Mouse (Mus musculus): ENCODE results near the gene Ntn3.
A peak's percentile ranks its signal among the peaks of the same experiment; 100 is the strongest.

Gene Ntn3

DNA sequence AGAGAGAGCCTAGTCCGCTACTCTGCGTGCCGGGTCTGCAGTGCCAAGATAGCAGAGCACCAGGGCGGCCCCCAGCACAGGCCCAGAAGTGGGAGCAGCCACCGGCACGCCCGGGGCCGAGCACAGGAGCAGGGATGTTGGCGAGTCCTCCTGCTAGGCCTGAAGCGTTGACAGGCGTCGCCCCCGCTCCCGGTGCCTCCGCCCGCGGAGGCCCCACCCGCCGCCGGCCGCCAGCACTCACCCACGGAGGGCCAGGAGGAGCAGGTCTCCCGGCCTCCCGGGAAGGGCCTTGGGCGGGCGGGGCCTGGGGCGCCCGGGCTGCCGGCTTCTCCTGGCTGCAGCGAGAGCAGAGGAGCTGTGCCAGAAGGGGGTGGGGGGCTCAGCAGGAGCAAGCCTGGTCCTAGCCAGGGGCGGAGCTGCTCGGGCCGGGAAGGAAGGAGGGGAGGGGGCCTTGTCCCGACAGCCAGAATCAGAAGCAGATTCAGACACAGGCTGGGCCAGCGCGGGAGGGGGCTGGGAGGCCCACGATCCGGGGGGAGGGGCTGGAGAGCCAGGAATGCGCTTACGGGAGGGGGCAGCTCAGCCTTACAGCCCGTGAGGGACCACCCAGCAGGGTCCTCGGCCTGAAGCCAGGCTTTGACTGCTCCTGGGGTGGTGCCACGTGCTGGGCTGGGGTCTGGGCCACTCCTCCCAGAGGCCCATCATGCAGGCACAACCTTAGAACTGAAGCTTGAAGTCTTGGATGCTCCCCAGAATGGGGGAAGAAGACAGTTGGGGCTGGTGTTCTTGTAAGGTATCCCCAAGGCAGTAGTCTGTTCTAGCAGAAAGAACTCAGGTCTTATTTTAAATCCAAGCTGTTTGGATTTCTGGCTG is at the start of gene Ntn3:
Gene Ntn3, minus strand, starts transcription at position 489 of the 873 bp plus-strand sequence.
- peak; percentile 56 for DNase-seq

DNA sequence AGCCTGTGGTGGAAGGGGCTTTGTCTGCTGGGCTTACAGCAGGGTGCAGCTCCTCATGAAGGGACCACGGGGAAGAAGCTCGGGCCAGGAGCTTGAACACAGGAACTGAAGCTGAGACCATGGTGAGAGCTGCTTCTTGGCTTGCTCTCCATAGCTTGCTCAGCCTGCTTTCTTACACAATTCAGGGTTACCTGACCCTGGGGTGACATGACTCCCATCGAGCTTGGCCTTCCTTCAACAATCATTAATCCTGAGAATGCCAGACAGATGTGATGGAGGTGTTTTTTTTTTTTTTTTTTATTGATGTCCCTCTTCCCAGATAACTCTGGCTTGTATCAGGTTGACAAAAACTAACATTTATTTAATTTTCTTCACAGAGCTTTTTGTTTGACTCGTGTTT is 49.6 kb upstream of the Ntn3 start:
- no peak for DNase-seq

DNA sequence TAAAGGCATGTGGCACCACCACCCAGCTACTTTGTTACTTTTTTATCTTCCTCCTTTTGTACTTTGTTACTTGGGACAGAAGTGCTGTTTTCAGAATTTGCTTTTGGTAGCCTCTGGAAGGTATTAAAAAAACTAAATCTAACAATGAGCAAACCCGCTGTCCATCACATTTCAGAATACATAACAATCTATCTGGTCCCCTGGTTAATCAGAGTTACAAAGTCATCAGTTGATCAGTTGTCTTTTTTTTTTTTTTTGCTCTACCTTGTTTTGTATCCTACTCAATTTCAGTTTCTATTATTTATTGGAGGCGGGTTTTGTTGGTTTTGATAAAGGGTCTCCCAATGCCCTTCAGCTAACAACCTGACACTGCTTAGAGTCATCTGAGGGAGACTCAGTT is 43.0 kb upstream of the Ntn3 start:
- no peak for DNase-seq

DNA sequence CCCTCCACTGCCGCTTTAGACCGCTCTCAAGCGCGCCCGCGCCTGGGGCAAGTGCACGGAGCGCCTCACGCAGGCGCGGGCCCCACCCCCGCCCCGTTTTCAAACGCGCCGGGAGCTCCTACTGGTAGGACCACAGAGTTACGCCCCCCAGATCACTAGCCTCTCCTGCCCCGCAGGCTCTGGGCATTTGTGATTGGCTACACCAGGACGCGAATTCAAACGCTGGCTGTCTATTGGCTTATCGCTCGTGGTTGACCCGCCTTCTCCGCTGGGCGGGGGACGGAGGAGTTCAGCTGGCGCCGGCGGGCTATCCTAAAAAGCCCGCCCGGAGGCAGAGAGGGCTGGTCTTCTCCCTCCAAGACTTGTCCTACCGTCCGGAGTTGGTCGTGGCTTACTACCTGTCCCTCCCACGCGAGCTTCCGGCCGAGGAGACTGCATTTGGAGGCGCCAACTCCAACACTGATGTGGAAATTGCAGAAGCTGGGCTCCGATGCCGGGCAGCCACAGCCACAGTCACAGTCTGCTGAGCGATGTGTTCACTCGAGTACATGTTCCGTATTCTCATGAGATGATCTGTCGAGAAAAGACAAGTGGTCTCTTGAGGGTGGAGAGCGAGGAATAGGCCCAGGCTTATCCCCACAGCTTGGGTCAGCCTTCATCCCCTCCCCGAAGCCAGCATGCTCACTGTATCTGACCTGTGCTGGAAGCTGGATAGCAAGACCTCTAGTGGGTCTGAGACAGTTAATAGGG is 42.2 kb upstream of the Ntn3 start, which contains the start of gene Ccnf:
Gene Ccnf, minus strand, starts transcription at position 165 of the 750 bp plus-strand sequence.
- DNase-seq, result peak; percentile 97

DNA sequence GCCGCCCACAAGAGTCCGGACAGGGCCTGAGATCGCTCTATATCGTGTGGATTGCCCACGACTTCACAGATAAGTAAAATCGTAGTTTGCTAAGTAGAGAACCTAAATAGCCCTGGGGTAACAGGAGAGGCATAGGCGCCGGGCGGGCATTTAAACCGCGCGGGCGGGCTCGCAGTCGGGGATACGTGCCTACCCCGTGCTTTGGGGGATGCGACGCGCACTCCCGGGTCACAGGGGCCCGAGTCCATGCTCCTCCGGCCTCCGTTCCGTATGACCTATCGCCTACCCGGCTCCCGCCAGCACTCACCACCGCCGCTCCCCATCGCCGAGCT is 41.6 kb upstream of the Ntn3 start:
- no peak for DNase-seq

DNA sequence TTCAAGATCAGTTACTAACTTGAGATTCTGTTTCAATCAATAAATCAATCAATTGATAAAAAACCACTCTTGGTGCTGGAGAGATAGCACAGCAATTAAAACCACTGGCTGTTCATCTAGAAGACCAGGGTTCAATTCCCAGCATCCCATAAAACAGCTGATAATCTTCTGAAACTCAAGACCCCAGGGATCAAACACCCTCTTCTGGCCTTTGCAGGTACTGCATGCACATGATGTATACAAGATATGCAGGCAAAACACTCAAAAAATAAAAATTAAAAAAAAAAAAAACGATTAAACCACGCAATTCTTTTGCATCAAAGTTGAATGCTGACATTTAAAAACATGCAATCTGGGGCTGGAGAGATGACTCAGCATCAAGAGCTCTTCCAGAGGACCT is 39.3 kb upstream of the Ntn3 start:
- no peak for DNase-seq

DNA sequence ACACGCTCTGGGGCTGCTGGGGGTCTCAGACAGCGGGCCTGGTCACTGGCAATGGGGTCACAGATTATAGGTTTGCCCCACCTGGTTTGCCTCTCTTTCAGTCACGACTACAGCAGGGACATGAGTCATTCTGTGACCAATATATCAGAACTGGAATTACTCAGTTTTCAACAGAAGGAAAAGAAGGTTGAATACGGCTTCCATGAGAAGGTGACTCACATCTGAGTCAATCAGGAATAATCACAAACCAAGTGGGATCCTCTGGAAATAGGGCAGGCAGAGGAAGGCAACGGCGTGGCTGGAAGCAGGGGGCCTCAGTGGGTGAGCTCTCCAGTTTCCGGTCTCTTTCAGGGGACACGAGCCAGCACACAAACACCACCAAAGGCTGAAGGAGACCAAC is 34.7 kb upstream of the Ntn3 start:
- DNase-seq, result no peak

DNA sequence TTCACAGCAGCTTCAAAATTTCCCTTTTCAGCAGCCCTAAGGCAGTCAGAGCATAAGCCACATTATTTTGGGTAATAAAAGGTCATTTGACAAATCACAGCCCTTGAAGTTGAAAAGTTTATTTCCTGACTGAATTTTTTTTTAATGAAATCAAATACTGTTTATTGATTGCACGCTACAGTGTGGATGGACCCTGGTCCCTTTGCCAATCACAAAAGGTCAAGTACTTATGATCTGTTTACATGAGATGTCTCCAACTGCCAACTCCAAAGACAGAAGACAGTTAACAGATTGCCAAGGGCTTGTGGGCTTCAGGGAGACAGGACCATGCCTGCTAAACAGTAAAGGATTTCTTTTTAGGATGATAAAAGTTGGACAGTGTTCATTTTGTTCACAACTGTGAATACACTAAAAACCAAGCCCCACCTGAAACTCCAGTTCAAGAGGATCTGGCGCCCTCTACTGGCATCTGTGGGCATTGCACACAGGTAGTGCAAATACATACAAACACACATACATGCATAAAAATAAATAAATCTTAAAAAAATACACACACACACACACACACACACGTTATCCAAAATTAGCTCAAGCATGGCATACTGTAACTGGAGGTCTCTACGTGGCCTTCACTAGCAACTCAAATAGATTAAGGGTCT is 34.1 kb upstream of the Ntn3 start:
- peak; percentile 23 for DNase-seq

DNA sequence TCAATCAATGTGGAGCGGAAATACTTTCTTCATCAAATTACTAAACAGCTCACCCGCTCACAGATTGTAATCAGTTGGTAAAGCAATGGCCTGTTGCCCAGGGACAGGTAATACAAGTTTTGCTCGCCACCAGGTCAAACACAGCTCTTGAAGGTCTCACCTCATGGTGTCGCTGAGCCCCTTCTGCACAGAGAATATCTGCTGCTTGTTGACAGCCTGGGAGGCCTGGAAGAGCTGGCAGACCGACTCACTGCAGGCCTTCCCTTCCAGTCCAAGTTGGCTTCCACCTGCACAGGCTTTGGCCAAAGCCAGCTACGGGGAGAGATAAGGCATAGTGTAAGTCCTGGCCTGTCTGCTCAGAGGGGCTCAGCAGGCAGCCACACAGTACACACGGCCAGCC is 27.6 kb upstream of the Ntn3 start:
- DNase-seq, result no peak

DNA sequence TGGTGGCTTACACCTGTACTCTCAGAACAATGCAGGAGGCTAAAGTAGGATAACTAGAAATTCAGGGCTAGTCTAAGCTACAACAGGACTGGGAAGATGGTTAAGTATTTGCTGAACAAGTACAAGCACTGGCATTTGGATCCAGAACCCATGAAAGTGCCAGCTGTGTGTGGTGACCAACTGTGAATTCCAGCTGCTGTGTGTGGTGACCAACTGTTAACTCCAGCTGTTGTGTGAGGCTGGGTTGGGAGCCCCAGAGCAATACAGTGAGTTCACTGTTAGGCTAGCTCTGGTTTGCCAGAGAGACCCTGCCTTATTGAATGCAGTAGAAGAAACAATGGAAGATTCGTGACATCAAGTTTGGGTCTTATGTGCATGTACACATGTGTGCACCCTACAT is 27.1 kb upstream of the Ntn3 start:
- DNase-seq, result no peak

DNA sequence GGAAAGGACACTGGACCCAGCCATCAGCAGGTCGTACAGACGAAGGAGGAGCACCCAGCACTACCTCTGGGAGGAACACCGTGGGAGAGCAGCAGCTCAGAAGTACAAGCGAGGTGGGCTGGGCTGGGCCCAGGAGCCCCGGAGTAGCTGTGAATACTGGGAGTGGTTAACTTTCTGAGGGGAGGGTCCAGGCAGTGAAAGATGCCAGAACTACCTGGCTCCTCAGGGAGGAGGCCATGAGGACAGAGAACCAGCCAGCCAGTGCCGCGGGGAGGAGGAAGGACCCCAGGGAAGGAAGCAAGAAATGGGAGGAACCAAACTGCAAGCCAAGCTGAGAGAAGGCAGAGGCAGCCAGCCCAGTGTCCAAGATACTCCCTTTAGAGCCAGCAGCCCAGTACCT is 18.6 kb upstream of the Ntn3 start:
- DNase-seq, result no peak

DNA sequence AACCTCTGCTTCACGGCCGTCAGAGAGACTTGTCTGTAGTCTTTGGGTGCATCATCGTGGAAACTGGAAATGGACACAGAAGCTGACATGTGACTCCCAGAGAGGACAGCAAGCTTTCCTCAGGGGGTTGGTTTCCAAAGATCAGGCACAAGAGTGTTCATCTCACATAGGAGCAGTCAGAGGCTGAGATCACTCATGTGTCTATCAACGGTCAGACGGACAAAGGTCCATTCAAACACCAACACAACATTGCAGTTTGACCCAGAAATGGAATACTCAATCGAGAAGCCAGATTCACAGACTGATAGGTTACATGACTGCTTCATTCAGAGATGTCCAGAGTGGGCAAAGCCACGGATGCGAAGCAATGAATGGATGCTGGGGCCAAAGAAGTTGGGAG is 17.4 kb upstream of the Ntn3 start:
- no peak for DNase-seq

DNA sequence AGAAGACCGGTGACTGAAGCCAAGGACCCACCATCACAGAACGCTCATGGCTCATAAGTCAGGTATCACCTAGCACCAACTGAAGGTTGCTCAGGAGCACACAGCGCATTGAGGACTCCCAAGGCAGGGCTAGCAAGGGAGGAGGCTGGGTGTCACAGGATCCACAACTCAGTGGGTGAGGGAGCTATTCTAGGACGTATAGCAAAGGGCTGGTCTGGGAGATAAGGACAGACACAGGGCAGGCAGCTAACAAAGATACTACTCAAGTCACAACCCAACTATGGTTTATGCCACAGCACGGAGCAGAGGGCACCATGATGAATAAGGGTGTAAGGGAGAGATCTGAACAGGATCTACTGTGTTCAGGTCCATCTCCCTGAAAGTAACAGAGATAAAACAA is 16.5 kb upstream of the Ntn3 start:
- no peak for DNase-seq

DNA sequence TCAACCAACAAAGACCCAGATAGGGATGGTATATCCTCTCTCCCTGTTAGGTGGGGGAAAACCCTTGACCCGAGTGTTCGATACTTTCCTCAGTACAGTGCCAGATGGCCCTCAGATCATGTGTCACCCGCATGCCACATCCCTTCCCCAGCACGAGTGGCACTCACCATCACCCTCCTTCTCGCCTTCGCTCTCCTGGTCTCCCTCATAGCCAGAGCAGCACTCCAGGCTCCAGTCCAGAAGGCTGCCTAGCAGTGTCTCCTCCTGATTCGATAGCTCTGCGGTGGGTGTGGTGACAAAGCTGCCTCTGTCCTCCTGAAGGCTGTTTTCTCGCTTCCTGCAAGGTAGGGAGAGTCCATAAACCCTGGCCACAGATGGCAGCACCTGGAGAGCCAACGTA is 15.4 kb upstream of the Ntn3 start:
- DNase-seq, result no peak

DNA sequence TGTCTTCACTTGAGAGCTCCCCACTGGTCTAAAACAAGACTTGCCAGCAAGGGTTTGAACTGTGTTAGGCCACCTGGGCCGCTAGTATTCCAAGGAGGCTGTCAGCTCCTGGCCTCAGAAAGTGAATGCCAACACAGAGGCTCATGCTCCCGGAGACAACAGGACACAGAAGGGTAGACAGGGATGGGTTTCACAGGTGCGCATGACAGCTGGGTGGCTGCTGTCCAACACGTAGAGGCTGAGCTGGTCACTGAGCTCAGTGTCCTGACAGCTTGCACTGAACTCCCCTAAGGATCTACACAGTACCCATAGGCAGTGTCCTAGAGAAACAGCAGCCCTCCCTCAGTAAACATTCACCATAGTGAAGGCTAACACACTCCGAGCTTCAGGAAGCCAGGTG is 14.2 kb upstream of the Ntn3 start:
- DNase-seq, result no peak

DNA sequence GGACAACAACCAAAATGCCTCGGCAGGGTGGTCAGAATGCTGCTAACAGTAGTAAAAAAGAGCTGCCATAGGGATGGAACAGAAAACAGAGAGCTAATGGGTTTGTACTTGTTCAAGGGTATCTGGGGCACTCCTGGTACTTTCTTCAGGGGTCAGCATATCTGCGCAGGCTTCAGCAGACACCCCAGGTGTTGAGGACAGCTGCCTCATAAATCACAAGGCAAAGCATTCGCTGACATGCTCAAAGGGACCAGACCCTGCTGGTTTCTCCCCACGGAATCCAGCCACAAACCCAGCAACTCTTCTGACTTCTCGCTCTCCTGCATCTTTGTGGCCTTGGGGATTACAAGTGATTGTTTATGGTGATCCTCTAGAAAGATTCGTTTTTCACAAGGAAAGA is 13.3 kb upstream of the Ntn3 start:
- no peak for DNase-seq

DNA sequence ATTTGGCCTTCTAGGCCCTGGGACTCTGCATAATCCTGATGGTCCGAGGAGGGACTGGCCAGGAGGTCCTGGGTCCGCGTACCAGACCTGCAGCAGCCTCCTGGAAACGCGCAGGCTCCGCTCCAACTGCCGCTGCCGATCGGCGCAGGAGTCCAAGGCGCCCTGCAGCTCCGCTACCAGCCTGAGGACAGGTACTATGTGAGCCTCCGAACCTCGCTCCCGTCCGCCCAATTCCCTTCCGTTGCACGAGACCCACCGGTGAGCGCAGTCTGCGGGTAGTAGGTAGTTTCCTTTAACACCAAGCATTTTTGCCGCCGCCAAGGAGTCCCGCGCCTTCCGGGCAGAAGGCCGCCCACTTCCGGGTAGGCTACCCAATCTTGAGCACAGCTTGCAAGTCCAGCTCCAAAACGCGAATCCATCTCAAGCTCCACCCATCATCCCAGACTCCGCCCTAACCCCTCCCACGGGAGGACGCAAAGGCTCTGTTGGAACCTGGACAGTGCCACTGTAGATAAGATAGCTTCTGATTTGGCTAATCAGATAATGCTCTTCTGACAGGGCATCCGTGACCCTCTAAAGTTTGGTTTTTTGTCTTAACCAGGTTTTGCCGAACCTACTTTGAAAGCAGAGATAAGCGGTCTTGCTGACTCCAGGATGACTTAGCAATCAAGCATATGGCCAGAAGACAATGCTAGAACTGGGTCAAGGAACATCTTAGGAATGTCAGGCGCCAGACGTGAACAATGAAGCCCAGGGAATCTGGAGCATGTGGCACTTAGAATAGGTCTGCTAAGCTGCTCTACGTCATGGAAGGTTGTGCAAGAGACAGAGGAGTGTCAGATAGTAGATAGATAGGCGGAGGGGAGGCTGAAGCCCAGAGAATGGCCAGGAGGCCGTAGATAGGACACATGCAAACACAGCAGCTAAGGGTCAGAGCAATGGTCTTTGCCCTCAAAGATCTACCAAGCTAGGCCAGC is 11.4 kb upstream of the Ntn3 start, which contains the start of gene Tedc2:
Gene Tedc2, minus strand, starts transcription at position 417 of the 977 bp plus-strand sequence.
- DNase-seq, result peak; percentile 95

DNA sequence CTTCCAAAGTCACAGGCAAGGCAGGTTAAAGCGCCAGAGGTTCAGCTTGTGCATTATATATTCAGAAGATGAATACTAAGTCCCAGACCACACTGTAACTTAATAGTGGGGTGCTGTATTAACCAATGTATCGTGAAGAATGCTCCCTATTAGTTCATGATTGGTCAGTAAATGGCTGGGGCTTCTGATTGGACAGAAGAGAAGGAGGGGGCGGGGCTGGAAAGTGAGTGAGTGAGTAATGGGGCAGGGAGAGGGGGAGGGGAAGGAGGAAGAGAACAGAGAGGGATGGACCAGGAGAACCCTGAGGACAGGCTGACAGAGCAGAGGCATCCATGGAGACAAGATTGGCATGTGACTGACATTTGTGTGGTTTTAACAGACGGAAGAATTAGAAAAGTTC is 7.5 kb upstream of the Ntn3 start:
- DNase-seq, result no peak

DNA sequence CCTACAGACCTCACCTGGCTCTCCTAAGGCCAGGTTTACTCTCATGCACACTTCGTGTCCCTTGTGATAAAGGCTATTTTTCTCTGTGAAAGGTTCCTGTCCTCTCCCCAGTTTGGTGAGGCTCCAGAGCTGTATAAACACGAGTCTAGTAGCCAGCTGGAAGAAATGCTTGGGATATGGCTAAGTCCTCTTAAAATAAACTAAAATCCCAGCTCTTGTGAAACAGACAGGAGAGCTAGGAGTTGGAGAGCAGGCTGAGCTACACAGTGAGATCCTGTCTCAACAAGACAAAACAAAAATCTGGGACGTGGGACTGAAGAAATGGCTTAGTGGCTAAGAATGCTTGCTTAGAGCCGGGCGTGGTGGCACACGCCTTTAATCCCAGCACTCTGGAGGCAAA is 3.9 kb upstream of the Ntn3 start:
- no peak for DNase-seq

DNA sequence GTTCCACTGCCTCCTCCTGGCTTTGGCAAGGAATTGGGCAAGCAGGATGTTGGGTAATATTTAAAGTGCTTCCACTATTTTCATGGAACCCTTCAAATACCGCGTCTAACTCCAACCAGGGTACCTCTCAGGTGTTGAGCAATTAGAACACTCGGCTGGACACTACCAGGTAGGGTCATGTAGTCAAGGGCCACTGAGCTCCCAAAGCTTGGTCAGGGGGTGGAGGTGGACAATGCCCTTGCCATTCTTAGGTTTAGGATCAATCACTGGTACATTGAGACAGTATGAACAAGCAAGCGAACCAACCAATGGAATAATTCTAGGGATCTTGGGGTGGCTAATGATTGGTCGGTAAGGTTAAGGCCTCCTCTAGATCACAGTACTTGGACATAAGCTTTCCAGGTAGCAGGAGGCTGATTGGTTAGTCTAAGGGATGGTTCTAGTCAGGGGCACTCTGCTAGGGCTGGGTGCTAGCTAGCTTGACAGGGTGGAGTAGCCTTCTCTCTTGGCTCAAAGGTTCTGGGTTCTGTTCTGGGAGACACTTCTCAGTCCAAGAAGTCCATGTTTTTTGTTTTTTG is 3.2 kb upstream of the Ntn3 start:
- no peak for DNase-seq

DNA sequence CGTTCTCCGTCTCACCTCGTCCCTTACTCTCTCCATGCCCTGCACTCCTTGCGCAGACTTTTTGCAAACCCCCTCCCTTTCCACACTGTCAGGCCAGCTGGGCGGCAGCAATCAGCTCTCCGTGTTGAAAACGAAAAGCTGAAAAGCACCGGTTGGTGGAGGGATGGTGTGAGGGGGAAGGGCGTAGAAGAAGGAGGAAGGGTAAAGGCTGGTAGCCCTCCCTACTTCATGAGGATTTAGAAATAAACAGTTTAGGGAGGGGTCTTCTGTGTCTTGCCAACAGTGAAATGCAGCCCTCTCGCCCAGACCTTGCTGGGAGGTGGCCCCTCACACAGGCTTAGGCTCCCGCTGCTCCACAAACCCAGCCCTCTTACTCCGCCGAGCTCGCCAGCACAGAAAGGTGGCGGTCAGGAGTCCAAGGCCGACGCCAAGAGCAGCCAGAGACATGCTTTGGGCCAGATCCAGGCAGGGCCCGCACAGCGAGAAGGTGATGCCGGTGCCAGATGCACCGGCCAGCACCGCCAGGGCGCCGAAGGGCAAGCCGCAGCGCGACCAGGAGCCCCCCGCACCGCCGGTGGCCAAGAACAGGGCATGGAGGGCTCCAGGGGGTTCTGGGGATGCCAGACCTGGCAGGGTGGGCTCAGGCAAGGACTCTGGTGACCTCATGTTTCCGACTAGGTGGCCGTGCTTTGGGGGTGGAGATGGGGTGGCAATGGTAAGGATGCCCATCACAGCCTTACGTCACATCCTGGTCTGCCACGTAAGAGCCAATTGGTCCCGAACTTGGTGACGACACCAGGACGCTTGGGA is 2.5 kb upstream of the Ntn3 start:
- peak; percentile 55 for DNase-seq
